Comparison of ENCODE assay signal across 30 mouse cellular contexts in the genomic region with DNA sequence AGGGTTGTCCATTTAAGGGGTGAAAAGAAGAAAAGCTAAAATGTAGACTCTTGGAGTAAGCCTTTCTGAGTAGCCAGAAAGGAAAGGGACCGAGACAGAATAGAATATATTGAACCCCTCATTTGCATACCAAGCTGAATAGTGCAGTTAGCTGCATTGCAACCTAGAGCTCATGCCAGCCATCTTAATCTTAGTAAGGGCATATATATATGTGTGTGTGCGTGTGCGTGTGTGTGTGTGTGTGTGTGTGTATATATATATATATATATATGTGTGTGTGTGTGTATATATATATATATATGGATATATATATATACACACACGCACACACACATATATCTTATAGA. TPM values are rescaled to one million over a fixed set of nuclear protein-coding genes. Genes with fewer than 3 reads are reported as not detected.
DNase-seq lines count a peak whose midpoint lies in the region; ATAC-seq and TF ChIP-seq lines count a peak whose summit lies in the region.
"Had no signal": no experiment of that assay in that cellular context is flagged by ENCODE, and none has a peak within 500 bp of the region (broad histone marks: within the 10 kb centered on the region; RNA-seq: fewer than 3 reads in every experiment).

No protein-coding gene starts in this region.

- H3K36me3 ChIP-seq in hindbrain, embryonic 11.5 days (ENCODE audit: control insufficient read depth, insufficient read depth, low read length) = no peaks in the 10 kb centered on the region
- H3K36me3 ChIP-seq in hindbrain, embryonic 13.5 days = no peaks in the 10 kb centered on the region
- H3K36me3 ChIP-seq in ES-Bruce4 (ENCODE audit: control insufficient read depth, insufficient read depth, low read length, poor library complexity, severe bottlenecking) = no peaks in the 10 kb centered on the region
- H3K36me3 ChIP-seq in forebrain, embryonic 14.5 days (ENCODE audit: control insufficient read depth, insufficient read depth, low read length) = no peaks in the 10 kb centered on the region
- no peaks in the 10 kb centered on the region for H3K36me3 ChIP-seq in midbrain, embryonic 15.5 days (replicated peaks)
- H3K36me3 ChIP-seq: embryonic facial prominence, embryonic 10.5 days; heart, embryonic 12.5 days; hindbrain, embryonic 10.5 days; liver, embryonic 15.5 days; lung, embryonic 15.5 days had no signal

- no peak overlapping the region for H3K4me2 ChIP-seq in hindbrain, embryonic 11.5 days (replicated peaks; ENCODE audit: low read depth, low read length)
- H3K4me2 ChIP-seq in hindbrain, embryonic 13.5 days = no peak overlapping the region
- peak overlapping the region; percentile 29; the same call in 1 of the 2 replicates for H3K4me2 ChIP-seq in forebrain, embryonic 14.5 days (ENCODE audit: low read length)
- H3K4me2 ChIP-seq in midbrain, embryonic 15.5 days = 0 out of 2 replicates have a peak overlapping the region, but pooled peaks have one; percentile 6
- H3K4me2 ChIP-seq: heart, embryonic 12.5 days; liver, embryonic 15.5 days; lung, embryonic 15.5 days had no signal

- H3K4me3 ChIP-seq in hindbrain, embryonic 11.5 days (ENCODE audit: low read depth, low read length) = no peak overlapping the region
- H3K4me3 ChIP-seq in hindbrain, embryonic 13.5 days = no peak overlapping the region
- no peak overlapping the region for H3K4me3 ChIP-seq in ES-Bruce4 (ENCODE audit: low read depth, low read length)
- no peak overlapping the region for H3K4me3 ChIP-seq in forebrain, embryonic 14.5 days (ENCODE audit: low read depth, low read length)
- H3K4me3 ChIP-seq in midbrain, embryonic 15.5 days = no peak overlapping the region
- H3K4me3 ChIP-seq: embryonic facial prominence, embryonic 10.5 days; heart, embryonic 12.5 days; hindbrain, embryonic 10.5 days; liver, embryonic 15.5 days; lung, embryonic 15.5 days; megakaryocyte, embryonic 14.5 days had no signal

- H3K4me1 ChIP-seq in hindbrain, embryonic 11.5 days (replicated peaks; ENCODE audit: control insufficient read depth, insufficient read depth, low read length) = no peaks in the 10 kb centered on the region
- no peaks in the 10 kb centered on the region for H3K4me1 ChIP-seq in hindbrain, embryonic 13.5 days (replicated peaks)
- peaks cover 5% of the 10 kb centered on the region for H3K4me1 ChIP-seq in ES-Bruce4 (ENCODE audit: control insufficient read depth, insufficient read depth, low read length)
- no peaks in the 10 kb centered on the region for H3K4me1 ChIP-seq in forebrain, embryonic 14.5 days (ENCODE audit: control insufficient read depth, insufficient read depth, low read length)
- H3K4me1 ChIP-seq in midbrain, embryonic 15.5 days = peaks cover 4% of the 10 kb centered on the region; the same call in 1 of the 2 replicates
- H3K4me1 ChIP-seq: embryonic facial prominence, embryonic 10.5 days; heart, embryonic 12.5 days; hindbrain, embryonic 10.5 days; liver, embryonic 15.5 days; lung, embryonic 15.5 days had no signal

- H3K27me3 ChIP-seq in hindbrain, embryonic 11.5 days (ENCODE audit: control insufficient read depth, insufficient read depth, low read length) = no peaks in the 10 kb centered on the region
- no peaks in the 10 kb centered on the region for H3K27me3 ChIP-seq in hindbrain, embryonic 13.5 days
- H3K27me3 ChIP-seq in ES-Bruce4 (ENCODE audit: control insufficient read depth, insufficient read depth, low read length, poor library complexity, severe bottlenecking) = no peaks in the 10 kb centered on the region
- no peaks in the 10 kb centered on the region for H3K27me3 ChIP-seq in forebrain, embryonic 14.5 days (replicated peaks; ENCODE audit: control insufficient read depth, insufficient read depth, low read length)
- no peaks in the 10 kb centered on the region for H3K27me3 ChIP-seq in midbrain, embryonic 15.5 days (replicated peaks)
- H3K27me3 ChIP-seq: heart, embryonic 12.5 days; liver, embryonic 15.5 days; lung, embryonic 15.5 days; megakaryocyte, embryonic 14.5 days had no signal

- no peak for TF ChIP-seq CTCF in ES-Bruce4 (IDR thresholded peaks at IDR 0.05; ENCODE audit: low read depth, low read length)

- no peak for TF ChIP-seq POLR2A in ES-Bruce4 (IDR thresholded peaks at IDR 0.05; ENCODE audit: insufficient read depth, low read length)

- no peaks in the 10 kb centered on the region for H3K9me3 ChIP-seq in hindbrain, embryonic 11.5 days (ENCODE audit: control insufficient read depth, low read length)
- no peaks in the 10 kb centered on the region for H3K9me3 ChIP-seq in hindbrain, embryonic 13.5 days
- H3K9me3 ChIP-seq in ES-Bruce4 (replicated peaks; ENCODE audit: control insufficient read depth, insufficient read depth, low read length, poor library complexity, severe bottlenecking) = peaks cover 20% of the 10 kb centered on the region
- no peaks in the 10 kb centered on the region for H3K9me3 ChIP-seq in forebrain, embryonic 14.5 days (replicated peaks; ENCODE audit: control insufficient read depth, low read length)
- H3K9me3 ChIP-seq in midbrain, embryonic 15.5 days = no peaks in the 10 kb centered on the region
- H3K9me3 ChIP-seq: embryonic facial prominence, embryonic 10.5 days; heart, embryonic 12.5 days; hindbrain, embryonic 10.5 days; liver, embryonic 15.5 days; lung, embryonic 15.5 days had no signal

- H3K9ac ChIP-seq in hindbrain, embryonic 11.5 days (ENCODE audit: low read depth, low read length) = no peak overlapping the region
- H3K9ac ChIP-seq in hindbrain, embryonic 13.5 days = no peak overlapping the region
- no peak overlapping the region for H3K9ac ChIP-seq in ES-Bruce4 (ENCODE audit: low read depth, poor library complexity, severe bottlenecking)
- no peak overlapping the region for H3K9ac ChIP-seq in forebrain, embryonic 14.5 days (ENCODE audit: low read length)
- H3K9ac ChIP-seq in midbrain, embryonic 15.5 days = no peak overlapping the region
- H3K9ac ChIP-seq: heart, embryonic 12.5 days; liver, embryonic 15.5 days; lung, embryonic 15.5 days had no signal

- peak; percentile 54; the same call in 1 of the 2 replicates for ATAC-seq in hindbrain, embryonic 11.5 days (ENCODE audit: low FRiP score)
- no peak for ATAC-seq in hindbrain, embryonic 13.5 days (ENCODE audit: low FRiP score)
- ATAC-seq in forebrain, embryonic 14.5 days = peak; percentile 67
- ATAC-seq in midbrain, embryonic 15.5 days (replicated peaks) = 0 out of 2 replicates have a peak, but pooled peaks have one; percentile 56
- ATAC-seq: inflammation-experienced regulatory T-cells, adult 6 months had no signal

- WGBS in hindbrain, embryonic 11.5 days = 76% methylated on average over 4 of the region's 4 CpGs
- WGBS in hindbrain, embryonic 13.5 days = 75% methylated on average over 4 of the region's 4 CpGs
- 49% methylated on average over 4 of the region's 4 CpGs for WGBS in forebrain, embryonic 14.5 days
- WGBS in midbrain, embryonic 15.5 days = 51% methylated on average over 4 of the region's 4 CpGs

- no peak overlapping the region for H3K27ac ChIP-seq in hindbrain, embryonic 11.5 days (ENCODE audit: low read depth, low read length)
- no peak overlapping the region for H3K27ac ChIP-seq in hindbrain, embryonic 13.5 days
- H3K27ac ChIP-seq in ES-Bruce4 (ENCODE audit: insufficient read depth, low read length) = peak overlapping the region; percentile 91
- H3K27ac ChIP-seq in forebrain, embryonic 14.5 days (ENCODE audit: low read depth, low read length) = no peak overlapping the region
- no peak overlapping the region for H3K27ac ChIP-seq in midbrain, embryonic 15.5 days
- H3K27ac ChIP-seq: embryonic facial prominence, embryonic 10.5 days; hindbrain, embryonic 10.5 days; kidney, postnatal 0 days; liver, embryonic 15.5 days; lung, embryonic 15.5 days had no signal

- no peak for DNase-seq in hindbrain, embryonic 11.5 days (ENCODE audit: low spot score)
- DNase-seq in forebrain, embryonic 14.5 days (ENCODE audit: low spot score) = no peak
- no peak for DNase-seq in spleen, postnatal 14 days (ENCODE audit: low spot score in 2 of 2)
- no peak for DNase-seq in kidney, adult 18-20 months
- DNase-seq: adrenal gland, postnatal 25 days; cerebellum, adult 9-10 months; gastrocnemius, postnatal 14 days; heart, postnatal 10 days; kidney, adult 2 months; left cerebral cortex, postnatal 4 days; liver; retina, postnatal 1 day; right cerebral cortex, postnatal 25 days; spleen, adult 18-20 months; thymus, postnatal 25 days had no signal

- no peak for TF ChIP-seq EP300 in ES-Bruce4 (IDR thresholded peaks at IDR 0.05; ENCODE audit: insufficient read depth, low read depth, low read length)

RNA-seq across cellular contexts. Expression of a gene that starts 6.4 kb away (rescaled TPM):
- polyA plus RNA-seq in hindbrain, embryonic 11.5 days (2014; fragmentation: Nextera tagmentation; extraction: Ambion mirVana) = not detected in 2 replicates
- not detected in 2 replicates for polyA plus RNA-seq in hindbrain, embryonic 13.5 days (2015; fragmentation: Nextera tagmentation; extraction: Ambion mirVana)
- not detected in 2 replicates for polyA plus RNA-seq in ES-Bruce4 (2011; ENCODE audit: insufficient read depth, insufficient read length, low read depth, missing spikeins)
- polyA plus RNA-seq in forebrain, embryonic 14.5 days (2014; fragmentation: Nextera tagmentation; extraction: Ambion mirVana) = not detected in 2 replicates
- polyA plus RNA-seq in midbrain, embryonic 15.5 days (2015; fragmentation: Nextera tagmentation; extraction: Ambion mirVana) = not detected in 2 replicates
- polyA plus RNA-seq: brain, embryonic 14.5 days; cortical plate, adult 2 months; embryonic facial prominence, embryonic 10.5 days; heart, embryonic 12.5 days; hindbrain, embryonic 10.5 days; inflammation-experienced regulatory T-cells, adult 6 months; kidney, adult 2 months; kidney, postnatal 0 days; large intestine, adult 2 months; liver, embryonic 15.5 days; lung, embryonic 15.5 days; testis, adult 2 months had no signal

RNA-seq across cellular contexts. Expression of a gene that starts 31.3 kb away (rescaled TPM):
- 2.2 and 3.5 TPM in 2 replicates for polyA plus RNA-seq in hindbrain, embryonic 11.5 days (2014; fragmentation: Nextera tagmentation; extraction: Ambion mirVana)
- 1.2 and 2.4 TPM in 2 replicates for polyA plus RNA-seq in hindbrain, embryonic 13.5 days (2015; fragmentation: Nextera tagmentation; extraction: Ambion mirVana)
- 90.5 and 96.4 TPM in 2 replicates for polyA plus RNA-seq in ES-Bruce4 (2011; ENCODE audit: insufficient read depth, insufficient read length, low read depth, missing spikeins)
- 1.1 and 1.3 TPM in 2 replicates for polyA plus RNA-seq in forebrain, embryonic 14.5 days (2014; fragmentation: Nextera tagmentation; extraction: Ambion mirVana)
- 0.84 and 1.0 TPM in 2 replicates for polyA plus RNA-seq in midbrain, embryonic 15.5 days (2015; fragmentation: Nextera tagmentation; extraction: Ambion mirVana)
- polyA plus RNA-seq: cortical plate, adult 2 months; inflammation-experienced regulatory T-cells, adult 6 months; large intestine, adult 2 months; testis, adult 2 months had no signal

RNA-seq across cellular contexts. Expression of a gene that starts 50.1 kb away (rescaled TPM):
- not detected in 2 replicates for polyA plus RNA-seq in hindbrain, embryonic 11.5 days (2014; fragmentation: Nextera tagmentation; extraction: Ambion mirVana)
- polyA plus RNA-seq in hindbrain, embryonic 13.5 days (2015; fragmentation: Nextera tagmentation; extraction: Ambion mirVana) = not detected in 2 replicates
- polyA plus RNA-seq in ES-Bruce4 (2011; ENCODE audit: insufficient read depth, insufficient read length, low read depth, missing spikeins) = 0.37 and 0.41 TPM in 2 replicates
- polyA plus RNA-seq in forebrain, embryonic 14.5 days (2014; fragmentation: Nextera tagmentation; extraction: Ambion mirVana) = not detected in 2 replicates
- not detected in 2 replicates for polyA plus RNA-seq in midbrain, embryonic 15.5 days (2015; fragmentation: Nextera tagmentation; extraction: Ambion mirVana)
- polyA plus RNA-seq: brain, embryonic 14.5 days; cortical plate, adult 2 months; embryonic facial prominence, embryonic 10.5 days; hindbrain, embryonic 10.5 days; inflammation-experienced regulatory T-cells, adult 6 months; large intestine, adult 2 months; liver, embryonic 15.5 days; lung, embryonic 15.5 days had no signal

RNA-seq across cellular contexts. Expression of a gene that starts 50.1 kb away (rescaled TPM):
- not detected in 2 replicates for polyA plus RNA-seq in hindbrain, embryonic 11.5 days (2014; fragmentation: Nextera tagmentation; extraction: Ambion mirVana)
- polyA plus RNA-seq in hindbrain, embryonic 13.5 days (2015; fragmentation: Nextera tagmentation; extraction: Ambion mirVana) = not detected in 2 replicates
- polyA plus RNA-seq in ES-Bruce4 (2011; ENCODE audit: insufficient read depth, insufficient read length, low read depth, missing spikeins) = 1.2 and 2.3 TPM in 2 replicates
- polyA plus RNA-seq in forebrain, embryonic 14.5 days (2014; fragmentation: Nextera tagmentation; extraction: Ambion mirVana) = not detected in 2 replicates
- polyA plus RNA-seq in midbrain, embryonic 15.5 days (2015; fragmentation: Nextera tagmentation; extraction: Ambion mirVana) = not detected in 2 replicates
- polyA plus RNA-seq: brain, embryonic 14.5 days; cortical plate, adult 2 months; embryonic facial prominence, embryonic 10.5 days; hindbrain, embryonic 10.5 days; inflammation-experienced regulatory T-cells, adult 6 months; large intestine, adult 2 months; liver, embryonic 15.5 days; lung, embryonic 15.5 days; testis, adult 2 months had no signal

Comparison
In these comparisons a context has a peak if more than half of its experiments do, and no peak if none do; other contexts are left out.
1. H3K4me2 ChIP-seq: peak in forebrain, embryonic 14.5 days (single experiment) and midbrain, embryonic 15.5 days (single experiment); none in hindbrain, embryonic 11.5 days (single experiment) and hindbrain, embryonic 13.5 days (single experiment).
2. RNA of a gene that starts 31.3 kb away (polyA plus RNA-seq): 90.5 to 96.4 TPM in ES-Bruce4; 2.2 to 3.5 TPM in hindbrain, embryonic 11.5 days, 1.2 to 2.4 TPM in hindbrain, embryonic 13.5 days, 1.1 to 1.3 TPM in forebrain, embryonic 14.5 days and 0.84 to 1.0 TPM in midbrain, embryonic 15.5 days; every median in the first group is over 10 times any median in the second.